Mouse (Mus musculus) c-Kit-positive CD71-positive TER-119-negative erythroid progenitor cells, embryonic 14.5 days (primary cell): ENCODE data around the gene Gpatch8.

Source experiments
- DNase-seq: peaks from one replicate; pipeline ENCODE4 v3.0.0-alpha.2; 2013; ENCODE audit warnings: low read depth

Gene Gpatch8

GRCm38 (mm10) chr11:102449043-102450008 is 106.9 kb downstream of the Gpatch8 start:
- no peak for DNase-seq

- no peak for DNase-seq
These were observed 107.9 kb downstream of the Gpatch8 start for GRCm38 (mm10) chr11:102448327-102448726.

- DNase-seq: no peak
These were observed 108.7 kb downstream of the Gpatch8 start, which contains the start of gene Fam171a2 for GRCm38 (mm10) chr11:102447497-102447896. Gene Fam171a2 (minus strand): TSS chr11:102447682.

- no peak for DNase-seq
These were observed 109.4 kb downstream of the Gpatch8 start for GRCm38 (mm10) chr11:102446581-102447461.

GRCm38 (mm10) chr11:102445891-102446361 is 110.3 kb downstream of the Gpatch8 start:
- DNase-seq: no peak

GRCm38 (mm10) chr11:102445264-102445890 is 110.8 kb downstream of the Gpatch8 start:
- no peak for DNase-seq

- DNase-seq: no peak
These were observed 111.4 kb downstream of the Gpatch8 start for GRCm38 (mm10) chr11:102444781-102445180.

- no peak for DNase-seq
These were observed 111.9 kb downstream of the Gpatch8 start for GRCm38 (mm10) chr11:102444321-102444720.

GRCm38 (mm10) chr11:102443740-102444139 is 112.5 kb downstream of the Gpatch8 start:
- DNase-seq: no peak

GRCm38 (mm10) chr11:102442089-102442488 is 114.1 kb downstream of the Gpatch8 start:
- DNase-seq: no peak

- DNase-seq: no peak
These were observed 114.8 kb downstream of the Gpatch8 start for GRCm38 (mm10) chr11:102441434-102441833.

GRCm38 (mm10) chr11:102440255-102440654 is 115.9 kb downstream of the Gpatch8 start:
- no peak for DNase-seq

- no peak for DNase-seq
These were observed 116.8 kb downstream of the Gpatch8 start for GRCm38 (mm10) chr11:102439093-102440082.

GRCm38 (mm10) chr11:102438212-102439092 is 117.7 kb downstream of the Gpatch8 start:
- DNase-seq: peak; percentile 35

GRCm38 (mm10) chr11:102437120-102438061 is 118.8 kb downstream of the Gpatch8 start:
- no peak for DNase-seq

GRCm38 (mm10) chr11:102436471-102436790 is 119.8 kb downstream of the Gpatch8 start:
- no peak for DNase-seq

- DNase-seq: no peak
These were observed 120.3 kb downstream of the Gpatch8 start for GRCm38 (mm10) chr11:102435754-102436470.
